Mouse (Mus musculus) cerebellum, adult 8-10 months (tissue): Measurements from ENCODE around the gene Doc2b.

Source experiments
- DNase-seq: peaks from one replicate; pipeline ENCODE4 v3.0.0; 2022

Gene Doc2b

DNA sequence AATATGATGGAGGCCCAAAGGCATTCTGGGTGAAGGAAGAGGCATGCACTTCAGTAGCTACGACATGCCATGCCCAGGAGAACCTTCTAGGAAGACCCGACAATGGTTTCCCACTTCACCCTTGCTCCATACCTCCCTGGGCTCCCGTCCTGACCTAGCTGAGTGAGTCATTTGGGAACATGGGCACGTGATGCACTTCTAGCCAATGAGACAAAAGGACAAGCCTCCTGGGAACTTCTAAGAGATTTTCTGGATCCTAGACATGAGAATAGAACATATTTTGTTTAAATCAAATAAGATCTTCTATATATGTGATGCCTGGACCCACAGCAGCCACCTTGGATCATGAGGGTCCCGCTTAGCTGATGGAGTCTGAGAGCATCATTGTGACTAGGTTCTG lies 3.3 kb downstream of the Doc2b start:
- no peak for DNase-seq

DNA sequence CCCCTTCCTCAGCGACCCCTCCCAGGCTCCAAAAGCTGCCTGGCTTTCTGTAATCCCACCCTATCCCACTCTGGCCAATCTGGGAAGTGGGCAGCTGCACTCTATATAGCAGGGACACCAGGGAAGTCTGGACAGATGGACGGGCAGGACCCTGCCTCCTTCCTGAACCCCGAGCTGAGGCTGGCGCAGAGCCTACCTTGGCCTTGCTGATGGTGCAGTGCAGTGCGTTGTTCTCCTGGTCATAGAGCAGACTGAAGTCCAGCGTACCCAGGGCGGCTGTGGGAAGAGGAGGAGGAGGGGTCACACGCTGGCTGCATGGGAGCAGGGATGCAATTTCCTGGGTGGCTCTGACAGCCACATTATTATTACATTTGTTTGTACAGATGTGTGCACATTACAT lies 10.0 kb downstream of the Doc2b start:
- no peak for DNase-seq

DNA sequence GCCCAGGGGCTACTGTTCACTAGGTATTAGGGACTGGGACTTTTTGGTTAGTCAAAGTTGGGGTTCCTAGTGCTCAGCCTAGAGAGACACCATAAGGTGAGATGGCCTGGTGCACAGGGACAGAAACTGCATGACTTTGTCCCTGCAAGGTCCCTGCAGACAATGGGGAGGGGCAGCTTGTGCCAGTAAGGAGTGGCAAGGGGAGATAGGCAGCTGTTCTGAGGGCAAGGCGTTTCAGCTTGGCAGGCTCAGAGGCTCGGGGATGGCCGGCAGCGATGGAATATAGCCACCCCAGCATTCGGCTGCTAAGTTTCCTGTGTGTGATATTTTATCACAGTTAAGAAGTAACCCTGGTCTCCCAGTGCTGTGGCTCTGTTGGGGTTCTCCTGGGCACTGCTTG lies 12.1 kb downstream of the Doc2b start:
- no peak for DNase-seq

DNA sequence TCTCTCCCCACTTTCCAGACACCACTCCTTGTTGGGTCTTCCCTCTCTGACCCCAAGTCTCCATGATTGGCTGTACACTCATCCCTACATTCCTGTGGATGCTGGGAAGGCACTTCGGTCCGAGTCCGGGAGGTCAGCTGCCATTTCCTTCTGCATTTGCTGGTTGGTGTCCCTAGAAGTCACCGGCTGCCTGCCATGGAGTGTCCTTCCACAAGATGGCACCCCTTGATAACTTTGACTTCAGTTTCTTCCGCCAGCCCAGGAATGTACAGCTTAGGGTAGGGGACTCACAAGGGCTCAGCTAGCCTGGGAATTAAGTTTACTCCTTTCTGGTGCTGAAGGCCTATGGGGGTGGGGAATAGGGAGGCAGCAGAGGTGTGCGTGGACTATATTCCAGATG lies 13.9 kb downstream of the Doc2b start:
- peak; percentile 74 for DNase-seq

DNA sequence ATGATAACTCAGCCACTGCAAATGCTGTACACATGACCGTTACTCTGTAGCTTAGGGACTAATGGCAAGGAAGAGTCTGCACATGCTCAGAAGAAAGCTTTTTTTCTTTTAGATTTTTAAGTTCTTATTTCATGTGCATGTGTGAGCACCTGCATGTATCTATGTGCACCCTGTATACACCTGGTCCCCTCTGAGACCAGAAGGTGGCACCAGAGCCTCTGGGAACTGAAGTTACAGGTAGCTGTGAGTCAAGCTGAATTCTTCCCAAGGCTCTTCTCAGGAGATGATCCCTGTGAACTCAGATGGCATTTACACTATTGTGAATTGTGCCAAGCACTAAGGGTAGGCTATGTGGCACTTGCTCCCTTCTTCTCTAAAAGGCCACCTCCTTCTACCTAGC lies 19.9 kb downstream of the Doc2b start:
- no peak for DNase-seq

DNA sequence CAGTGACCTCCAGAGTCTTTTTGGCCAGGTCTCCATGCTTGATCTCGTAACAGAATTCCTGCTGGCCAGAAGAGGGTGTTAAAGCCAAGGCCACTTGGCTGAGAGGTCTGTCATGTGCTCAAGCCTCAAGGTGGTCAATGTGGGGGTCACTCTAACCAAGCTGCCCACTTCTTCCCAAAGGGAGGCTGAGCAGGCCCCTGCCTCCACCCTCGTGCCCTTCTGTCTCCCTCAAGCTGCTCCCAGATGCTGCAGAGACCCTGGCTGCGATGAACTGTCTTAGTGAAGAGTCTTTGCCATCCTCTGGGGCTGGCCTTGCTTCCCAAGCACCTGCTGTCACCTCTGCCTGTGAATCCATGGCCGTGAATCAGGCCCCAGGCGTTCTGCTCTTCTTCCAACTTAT lies 23.3 kb downstream of the Doc2b start:
- no peak for DNase-seq

DNA sequence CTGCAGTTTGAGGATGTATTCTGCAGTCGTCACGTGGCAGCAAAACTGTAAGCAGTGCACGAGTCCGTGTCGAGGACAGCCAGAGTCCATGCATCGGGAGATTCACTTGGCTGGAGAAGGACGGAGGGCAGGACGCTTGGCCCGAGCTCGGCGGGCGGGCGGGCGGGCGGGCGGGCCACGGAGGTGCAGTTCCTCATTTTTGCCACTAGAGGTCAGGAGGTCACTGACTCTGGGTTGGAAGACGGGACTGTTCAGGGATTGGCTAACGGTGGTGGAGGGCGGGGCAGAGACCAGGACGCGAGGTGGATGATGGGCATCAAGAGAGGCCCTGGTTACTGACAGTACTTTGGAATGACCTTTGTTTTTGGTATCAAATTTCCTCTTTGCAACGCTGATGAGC lies 26.6 kb downstream of the Doc2b start:
- DNase-seq: peak; percentile 83

DNA sequence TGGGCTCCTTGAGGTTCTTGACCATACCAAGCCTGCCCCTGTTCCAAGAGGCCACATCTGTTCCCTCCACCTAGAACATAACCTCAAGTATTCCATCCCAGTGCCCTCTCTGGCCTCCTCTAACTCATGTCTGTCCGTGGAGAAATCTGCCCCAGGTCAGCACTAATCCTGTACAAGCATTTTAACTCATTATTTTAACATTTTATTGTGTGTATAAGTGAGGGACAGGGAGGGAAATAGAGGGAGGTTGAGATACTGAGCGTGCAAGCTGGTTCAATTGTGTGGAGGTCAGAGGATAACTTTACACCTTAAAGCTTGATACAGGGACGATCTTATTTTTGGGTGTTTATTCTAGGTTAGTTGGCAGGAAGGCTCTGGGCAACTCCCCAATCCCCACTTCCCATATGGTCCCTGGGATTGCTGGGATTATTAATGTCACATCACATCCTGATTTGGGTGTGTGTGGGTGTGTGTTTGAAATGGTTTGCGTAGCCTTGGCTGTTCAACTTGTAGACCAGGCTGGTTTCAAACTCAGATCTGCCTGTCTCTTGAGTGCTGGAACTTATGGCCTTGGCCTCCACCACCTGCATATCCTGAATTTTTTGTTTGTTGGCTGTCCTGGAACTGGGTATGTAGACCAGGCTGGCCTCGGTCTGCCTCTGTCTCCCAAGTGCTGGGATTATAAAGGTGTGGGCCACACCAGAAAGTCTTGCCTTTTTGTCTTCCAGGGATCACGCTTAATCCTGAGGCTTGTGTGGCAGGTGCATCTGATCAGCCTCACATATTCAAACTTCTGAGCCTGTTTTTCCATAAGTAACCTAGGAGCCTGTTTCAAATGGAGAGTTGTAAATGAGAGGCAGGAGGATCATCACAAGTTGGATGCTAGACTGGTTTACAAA lies 27.5 kb downstream of the Doc2b start:
- no peak for DNase-seq

DNA sequence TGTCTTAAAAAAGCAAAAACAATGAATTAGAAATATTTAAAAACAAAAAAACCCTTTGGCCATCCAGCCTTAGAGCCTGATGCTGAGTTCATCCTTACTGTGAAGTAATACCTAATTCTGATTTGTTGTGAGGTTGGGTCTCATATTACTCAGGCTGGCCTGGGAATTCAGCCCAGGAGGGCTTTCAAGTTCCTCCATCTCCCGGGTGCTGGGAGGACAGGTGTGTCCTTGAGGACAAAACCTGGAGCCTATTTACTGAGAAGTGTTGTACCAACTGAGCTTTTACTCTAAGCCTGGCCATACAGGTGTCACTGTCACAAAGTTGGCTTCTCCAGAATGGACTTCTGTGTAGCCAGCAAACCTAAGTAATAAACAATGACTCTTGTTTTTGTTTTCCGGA lies 28.8 kb downstream of the Doc2b start:
- no peak for DNase-seq

DNA sequence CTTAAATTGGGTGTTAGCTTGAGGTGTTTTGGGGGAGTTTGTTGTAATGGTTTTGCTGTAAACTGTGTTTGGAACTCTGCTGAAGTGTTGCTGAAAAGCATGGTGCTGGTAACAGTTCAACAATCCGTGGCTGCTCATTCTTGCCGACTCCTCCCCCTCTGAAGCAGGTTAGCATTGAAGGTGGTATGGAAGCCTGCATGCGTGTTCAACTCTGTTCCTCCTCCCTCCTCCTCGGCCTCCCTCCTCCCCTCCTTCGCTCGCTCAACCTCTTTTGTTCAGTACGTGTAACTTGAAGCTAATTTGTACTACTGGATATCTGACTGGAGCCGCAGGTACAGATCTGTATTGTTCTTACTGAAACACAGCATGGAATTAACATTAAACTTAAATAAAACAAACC lies 30.7 kb downstream of the Doc2b start:
- no peak for DNase-seq

DNA sequence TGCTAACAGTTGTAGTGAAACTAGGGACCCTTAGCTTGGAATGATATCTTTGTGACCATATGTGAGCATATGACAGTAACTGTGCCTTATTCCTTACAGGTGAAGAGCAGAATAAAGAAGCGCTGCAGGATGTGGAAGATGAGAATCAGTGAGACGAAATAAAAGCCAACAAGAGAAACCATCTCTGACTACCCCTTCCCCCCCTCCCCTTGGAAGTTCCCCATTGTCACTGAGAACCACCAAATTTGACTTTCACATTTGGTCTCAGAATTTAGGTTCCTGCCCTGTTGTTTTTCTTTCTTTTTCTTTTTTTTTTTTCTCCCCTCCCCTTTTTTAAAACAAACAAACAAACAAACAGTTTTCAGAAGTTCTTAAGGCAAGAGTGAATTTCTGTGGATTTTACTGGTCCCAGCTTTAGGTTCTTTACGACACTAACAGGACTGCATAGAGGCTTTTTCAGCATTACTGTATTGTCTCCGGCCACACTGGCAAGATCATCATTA lies 31.3 kb downstream of the Doc2b start:
- no peak for DNase-seq

DNA sequence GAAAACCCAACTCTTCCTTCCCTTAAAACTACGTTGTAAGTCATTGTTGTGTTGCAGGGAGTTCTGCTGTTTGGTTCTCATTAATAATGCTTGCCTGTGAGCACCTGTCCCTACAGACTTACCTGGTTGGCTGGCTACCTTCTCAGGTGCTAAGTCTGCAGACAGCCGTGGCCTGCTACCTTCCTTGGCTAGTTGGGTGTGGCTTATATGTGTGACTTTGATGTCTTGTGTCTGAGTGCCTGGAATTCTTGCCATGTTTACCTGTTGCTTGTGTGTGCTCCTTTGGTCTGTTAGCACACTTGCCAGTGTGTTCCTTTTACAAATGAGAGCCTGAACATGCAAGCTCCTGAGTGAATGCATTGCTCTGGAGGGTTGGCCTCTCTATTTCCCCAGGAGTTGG lies 33.1 kb downstream of the Doc2b start:
- DNase-seq: no peak

DNA sequence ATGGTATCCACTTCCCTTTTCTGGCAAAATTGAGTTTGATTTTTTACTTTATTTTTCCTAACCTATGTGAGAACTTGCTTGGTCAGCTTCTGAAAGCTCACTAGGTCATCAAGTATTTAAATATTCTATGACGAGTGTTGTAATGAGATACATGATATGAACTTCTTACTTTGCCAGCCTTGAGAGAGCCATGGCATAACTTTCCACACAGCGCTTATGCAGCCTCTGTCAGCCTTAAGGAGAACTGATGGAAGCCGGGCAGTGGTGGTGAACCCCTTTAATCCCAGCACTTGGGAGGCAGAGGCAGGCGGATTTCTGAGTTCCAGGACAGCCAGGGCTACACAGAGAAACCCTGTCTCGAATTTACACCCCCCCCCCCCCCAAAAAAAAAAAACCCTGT lies 35.1 kb downstream of the Doc2b start:
- no peak for DNase-seq

DNA sequence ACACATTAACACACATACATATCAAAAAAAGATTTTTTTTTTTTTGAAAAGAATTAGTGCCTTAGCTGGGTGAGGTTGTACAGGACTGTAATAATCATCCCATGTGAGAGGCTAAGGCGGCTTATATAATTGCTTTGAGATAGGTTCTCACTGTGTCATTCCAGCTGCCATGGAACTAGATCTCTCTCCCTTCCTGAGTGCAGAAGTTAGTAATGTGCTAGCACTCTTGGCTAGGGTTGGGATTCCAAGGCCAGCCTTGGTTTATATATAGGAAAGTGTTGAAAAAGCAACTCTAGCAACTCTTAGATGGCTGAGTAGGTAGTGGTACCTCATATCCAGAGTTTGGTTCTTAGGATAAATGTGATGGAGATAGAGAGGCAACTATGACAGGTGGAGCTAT lies 37.3 kb downstream of the Doc2b start:
- no peak for DNase-seq

DNA sequence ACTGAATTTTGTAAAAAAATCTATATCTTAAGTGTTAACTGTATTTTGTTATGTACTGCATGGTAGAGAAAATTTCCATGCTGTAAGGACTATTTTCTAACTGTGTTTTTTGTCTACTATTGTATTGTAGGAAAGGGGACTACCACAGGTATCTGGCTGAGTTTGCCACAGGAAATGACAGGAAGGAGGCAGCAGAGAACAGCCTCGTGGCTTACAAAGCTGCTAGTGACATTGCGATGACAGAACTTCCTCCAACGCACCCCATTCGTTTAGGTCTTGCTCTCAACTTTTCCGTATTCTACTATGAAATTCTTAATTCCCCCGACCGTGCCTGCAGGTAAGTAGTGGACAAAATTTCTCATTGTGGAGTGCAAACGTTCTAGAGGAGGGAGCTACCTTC lies 39.2 kb downstream of the Doc2b start:
- DNase-seq: no peak

DNA sequence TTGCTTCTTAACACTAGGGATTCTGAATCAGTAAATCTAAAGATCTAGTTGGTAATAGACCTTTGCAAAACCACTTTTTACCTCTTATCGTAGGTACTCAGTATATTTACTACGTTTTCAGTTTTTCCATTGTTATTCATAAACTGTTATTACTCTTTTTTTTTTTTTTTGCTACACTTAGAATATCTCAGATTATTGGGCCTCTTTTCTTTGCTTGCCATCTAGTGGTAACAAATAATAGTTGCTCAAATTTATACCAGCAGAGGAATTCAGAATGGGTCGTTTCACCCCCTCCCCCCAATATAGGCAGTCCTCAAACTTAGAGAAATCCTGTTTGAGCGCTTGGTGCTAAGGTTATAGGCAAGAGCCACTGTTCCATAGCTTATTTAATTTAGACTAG lies 44.8 kb downstream of the Doc2b start:
- DNase-seq: no peak

DNA sequence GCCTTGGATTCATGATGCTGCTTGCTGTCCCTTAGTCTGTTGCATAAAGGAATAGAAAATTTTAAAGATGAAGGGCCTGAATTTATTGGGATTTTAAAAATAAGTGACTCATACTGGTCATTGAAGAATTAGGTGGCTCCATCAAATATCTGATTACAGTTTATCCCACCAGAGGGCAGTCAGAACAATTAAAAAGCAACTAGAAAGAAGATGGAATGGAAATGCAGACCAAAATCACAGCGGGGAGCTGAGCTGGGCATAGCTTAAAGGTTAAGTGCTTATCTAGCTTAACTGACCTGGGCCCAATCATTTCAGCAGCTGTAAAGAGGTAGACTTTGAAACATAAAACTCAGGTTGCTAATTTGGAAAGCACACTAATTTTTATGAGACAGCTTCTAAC lies 45.3 kb downstream of the Doc2b start:
- DNase-seq: no peak

DNA sequence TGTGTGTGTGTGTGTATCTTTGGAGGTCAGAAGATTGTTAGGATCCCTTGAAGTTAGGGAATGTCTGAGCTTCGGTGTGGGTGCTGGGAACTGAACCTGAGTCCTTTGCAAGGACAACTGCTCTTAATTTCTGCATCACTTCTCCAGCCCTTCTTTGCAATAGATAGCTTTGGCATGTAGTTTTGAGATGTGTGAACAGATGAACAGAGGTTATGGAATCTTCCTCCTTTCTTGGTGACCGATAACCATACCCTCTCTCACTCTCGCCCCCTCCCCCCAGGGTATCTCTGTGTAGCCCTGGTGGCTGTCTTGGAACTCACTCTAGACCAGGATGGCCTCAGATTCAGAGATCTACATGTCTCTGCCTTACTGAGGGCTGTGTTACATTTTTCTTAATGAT lies 51.1 kb downstream of the Doc2b start:
- no peak for DNase-seq

DNA sequence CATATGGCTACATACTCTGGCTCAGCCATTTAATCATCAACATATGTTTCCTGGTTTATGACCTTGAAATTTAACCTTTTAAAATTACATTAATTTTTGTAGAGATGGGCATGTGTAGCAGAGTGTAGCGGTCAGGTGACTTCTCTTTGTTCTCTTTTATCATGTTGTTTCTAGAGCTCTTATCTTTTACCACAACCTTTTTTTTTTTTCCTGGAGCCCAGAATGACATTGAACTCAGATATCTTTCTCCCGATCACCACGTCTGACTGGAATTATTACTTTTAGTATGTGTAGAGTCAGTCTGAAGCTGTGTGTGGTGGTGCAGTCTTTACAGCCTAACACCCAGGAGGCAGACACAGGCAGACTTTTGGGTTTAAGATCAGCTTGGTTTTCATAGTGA lies 54.2 kb downstream of the Doc2b start:
- DNase-seq: no peak

DNA sequence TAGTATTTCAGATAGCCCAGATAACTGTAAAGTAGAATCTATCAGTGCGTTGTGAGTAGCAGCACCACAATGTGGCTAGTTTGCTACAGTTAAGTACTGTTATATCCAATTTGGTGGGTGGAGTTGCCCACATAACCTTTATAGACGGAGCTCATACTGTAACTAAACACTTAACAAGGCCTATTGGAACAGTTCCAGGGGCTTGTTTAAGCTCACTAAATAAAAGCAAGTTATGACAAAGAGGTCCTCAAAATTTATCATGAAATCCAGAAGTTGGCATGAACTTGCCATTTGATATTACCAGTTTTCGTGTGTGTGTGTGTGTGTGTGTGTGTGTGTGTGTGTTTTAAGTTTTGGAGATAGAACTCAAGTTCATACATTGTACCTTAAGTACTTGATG lies 55.6 kb downstream of the Doc2b start:
- DNase-seq: no peak

DNA sequence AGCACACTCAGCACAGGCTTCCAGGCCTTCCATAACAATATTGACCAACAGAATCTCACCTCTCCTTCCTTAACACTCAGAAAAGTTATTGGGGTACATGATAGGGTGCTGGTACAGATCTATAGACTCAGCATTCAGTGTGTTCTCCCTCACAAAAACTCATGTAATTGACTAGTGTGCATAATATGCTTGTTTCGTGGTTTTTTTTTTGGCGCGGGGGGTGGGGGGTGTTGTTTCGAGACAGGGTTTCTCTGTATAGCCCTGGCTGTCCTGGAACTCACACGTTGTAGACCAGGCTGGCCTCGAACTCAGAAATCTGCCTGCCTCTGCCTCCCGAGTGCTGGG lies 57.4 kb downstream of the Doc2b start:
- no peak for DNase-seq

DNA sequence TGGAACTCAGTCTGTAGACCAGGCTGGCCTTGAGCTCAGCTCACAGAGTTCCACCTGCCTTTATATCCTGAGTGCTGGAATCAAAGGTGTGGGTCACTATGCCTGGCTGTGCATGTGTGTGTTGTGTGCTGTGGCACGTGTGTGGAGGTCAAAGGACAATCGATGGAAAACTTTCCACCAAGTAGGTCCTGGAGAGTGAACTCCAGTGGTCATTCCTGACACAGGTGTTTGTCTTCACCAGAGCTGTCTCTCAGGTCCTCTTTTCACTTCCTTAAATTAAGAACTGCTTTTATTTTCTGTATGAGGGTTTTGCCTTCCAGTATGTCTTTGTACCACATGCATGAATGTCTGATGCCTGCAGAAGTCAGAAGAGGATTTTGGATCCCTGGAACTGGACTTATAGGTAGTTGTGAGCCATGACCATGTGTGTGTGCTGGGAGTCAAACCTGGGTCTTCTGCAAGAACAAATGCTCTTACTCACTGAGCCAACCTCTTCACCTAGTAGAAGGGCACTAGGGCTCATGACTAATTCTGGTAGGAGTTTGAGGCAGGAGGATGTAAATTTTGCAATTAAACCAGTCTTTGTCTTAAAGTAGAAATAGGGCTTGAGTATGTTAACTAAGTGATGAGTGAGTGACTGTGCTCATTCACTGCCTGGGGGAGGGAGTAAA lies 57.9 kb downstream of the Doc2b start:
- DNase-seq: no peak

DNA sequence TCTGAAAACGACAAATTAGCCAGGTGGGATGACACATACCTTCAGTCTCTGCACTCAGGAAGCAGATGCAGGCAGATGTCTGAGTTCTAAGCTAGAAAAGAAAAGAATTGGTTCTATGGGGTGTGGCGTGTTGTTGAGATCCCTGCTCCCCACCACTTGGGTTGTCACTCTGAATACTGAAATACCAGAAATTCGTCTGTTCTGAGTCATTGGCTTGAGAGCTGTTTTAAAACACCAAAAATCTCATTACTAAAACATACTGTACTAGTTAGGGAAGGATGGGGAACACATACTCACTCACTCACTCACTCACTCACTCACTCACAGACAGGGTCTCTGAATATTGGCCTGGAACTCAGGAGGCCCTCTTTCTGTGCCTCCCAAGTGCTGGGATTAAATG lies 58.9 kb downstream of the Doc2b start:
- no peak for DNase-seq

DNA sequence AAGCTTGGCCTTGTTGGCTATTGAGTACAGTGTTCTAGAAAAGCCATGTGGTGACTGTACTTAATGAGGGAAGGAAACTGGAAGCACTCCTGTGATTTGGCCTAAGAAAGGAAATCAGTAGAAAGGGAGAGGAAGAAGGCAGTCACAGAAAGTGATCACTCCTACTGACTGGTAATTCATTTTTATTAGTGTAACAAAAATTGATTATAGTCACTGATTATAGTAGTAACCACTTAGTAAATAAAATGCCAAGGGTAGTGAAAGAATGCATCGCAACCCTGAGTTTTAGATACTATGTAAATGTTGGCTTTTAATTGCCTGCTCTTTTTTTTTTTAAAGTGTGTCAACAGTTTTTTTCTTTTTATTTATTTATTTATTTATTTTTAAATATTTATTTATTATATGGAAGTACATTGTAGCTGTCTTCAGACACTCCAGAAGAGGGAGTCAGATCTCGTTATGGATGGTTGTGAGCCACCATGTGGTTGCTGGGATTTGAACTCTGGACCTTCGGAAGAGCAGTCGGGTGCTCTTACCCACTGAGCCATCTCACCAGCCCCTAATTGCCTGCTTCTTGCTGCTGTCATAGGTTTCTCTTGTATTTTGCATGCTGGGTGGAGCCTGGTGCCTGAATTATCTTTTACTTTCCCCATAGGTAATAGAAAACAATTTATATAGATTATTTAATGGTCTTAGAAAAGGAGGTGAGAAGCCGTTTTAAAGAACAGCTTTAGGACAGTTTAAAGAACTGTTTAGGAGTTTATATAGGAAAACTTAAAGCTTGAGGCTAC lies 60.2 kb downstream of the Doc2b start:
- DNase-seq: no peak
